Mouse (Mus musculus): Measurements from ENCODE around the gene Olfr981. TPM values are rescaled to one million over a fixed set of nuclear protein-coding genes. Genes with fewer than 3 reads are reported as not detected.

The Olfr981 gene
- not detected in 2 replicates for polyA plus RNA-seq (2012; rRNA removed; ENCODE audit: low replicate concordance)

DNA sequence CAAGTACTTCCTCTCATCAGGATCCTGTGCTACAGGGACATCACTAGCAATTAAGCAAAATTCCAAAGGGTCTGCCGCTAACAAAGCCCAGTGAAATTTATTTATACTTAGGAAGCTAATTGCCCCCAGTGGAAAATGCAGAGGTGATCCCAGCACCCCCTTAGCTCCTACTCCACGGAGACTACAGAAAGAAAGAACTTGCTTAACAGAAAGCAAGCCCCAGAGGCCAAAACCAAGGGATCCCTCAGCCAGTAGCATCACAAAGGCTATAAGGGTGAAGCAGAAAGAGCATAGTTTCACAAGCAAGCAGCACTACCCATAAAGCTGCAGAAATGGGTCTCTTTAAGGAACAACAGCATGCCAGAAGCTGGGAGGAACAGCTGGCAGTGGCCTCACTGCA, at the start of gene Olfr981:
TSS of gene Olfr981 (plus strand) at position 301 of the 400 bp plus-strand sequence.

DNA sequence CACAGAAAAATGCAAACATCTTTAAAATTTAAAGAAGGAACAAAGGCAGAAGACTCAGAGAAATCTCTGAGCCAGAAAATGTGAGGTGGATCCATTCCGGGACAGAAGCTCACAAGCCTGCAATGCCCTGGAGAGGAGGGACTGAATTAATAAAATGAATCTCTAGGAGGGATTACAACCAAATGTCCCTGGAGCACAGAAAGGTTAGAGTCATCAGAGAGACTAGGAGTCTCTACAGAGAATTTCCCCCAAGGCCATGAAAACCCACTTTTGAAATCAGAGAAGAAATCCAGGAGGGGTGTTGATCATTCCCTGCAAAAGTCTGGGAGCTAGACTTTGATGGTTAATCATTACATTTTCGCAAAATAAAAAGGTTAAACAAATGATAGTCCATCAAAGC, 29.5 kb upstream of the Olfr981 start, which contains the start of gene Olfr978:
TSS of gene Olfr978 (plus strand) at position 301 of the 400 bp plus-strand sequence.

DNA sequence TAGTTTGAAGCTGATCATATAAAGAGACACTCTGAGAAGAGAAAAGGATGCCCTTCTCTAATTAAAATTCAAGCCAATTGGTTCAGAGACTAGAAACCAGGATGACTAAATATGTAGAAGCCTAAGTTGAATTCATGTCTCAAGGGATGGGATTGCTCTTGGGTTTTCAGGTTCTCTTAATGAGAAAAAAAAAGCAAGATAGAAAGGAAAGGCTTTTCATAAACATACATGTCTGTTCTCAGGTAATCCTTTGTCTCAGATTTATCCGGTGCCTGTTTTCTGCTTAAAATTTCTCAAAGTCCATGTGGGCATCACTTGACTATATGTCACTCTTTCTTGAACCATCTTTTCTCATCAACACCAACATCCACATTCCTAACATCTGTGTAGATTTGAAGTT, 17.9 kb upstream of the Olfr981 start, which contains the start of gene Olfr979:
TSS of gene Olfr979 (minus strand) at position 101 of the 400 bp plus-strand sequence.

DNA sequence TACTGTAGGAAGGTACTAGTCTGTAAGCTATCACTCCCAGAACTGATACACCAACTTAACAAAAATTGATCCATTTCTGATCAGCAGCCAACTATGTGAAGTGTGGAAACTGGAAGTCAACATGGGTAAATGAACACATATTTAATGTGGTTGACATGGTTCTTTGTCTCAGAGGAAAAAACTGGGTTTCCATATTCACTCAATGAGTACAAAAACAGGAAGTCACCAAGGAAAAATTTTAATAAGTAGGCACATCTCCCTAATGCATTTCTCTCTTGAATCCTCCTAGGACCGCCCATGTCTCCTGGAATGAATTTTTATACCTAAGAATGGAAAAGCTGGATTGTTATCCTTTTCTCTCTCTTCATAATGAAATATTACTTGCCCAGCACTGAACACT, 11.8 kb upstream of the Olfr981 start, which contains the start of gene Olfr980:
TSS of gene Olfr980 (minus strand) at position 101 of the 400 bp plus-strand sequence.

DNA sequence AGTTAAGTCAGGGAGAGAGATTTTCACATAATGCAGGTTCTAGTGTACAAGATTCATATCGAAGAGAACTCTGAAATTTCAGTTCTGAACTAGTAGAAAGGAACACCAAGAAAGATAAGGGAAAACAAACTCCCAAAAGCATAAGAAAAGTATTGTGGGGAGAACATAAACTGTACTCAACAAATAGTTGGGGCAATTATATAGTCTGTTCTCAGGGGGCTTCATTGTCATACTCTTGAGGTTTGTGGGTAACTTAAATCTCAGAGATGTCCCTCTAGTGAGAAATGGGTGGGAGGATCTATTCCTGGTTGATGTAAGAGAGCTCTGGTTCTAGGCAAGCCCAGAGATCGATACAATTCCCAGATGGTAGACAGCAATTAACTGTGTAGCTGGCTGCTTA, 52.3 kb downstream of the Olfr981 start, which contains the start of gene Olfr982:
TSS of gene Olfr982 (plus strand) at position 301 of the 400 bp plus-strand sequence.

Other genes with a start within 250 kb of the Olfr981 start
- not detected in 2 replicates for gene Olfr968, start 238.2 kb upstream of the Olfr981 start, polyA plus RNA-seq (2012; rRNA removed; ENCODE audit: low replicate concordance)
- gene Olfr969, start 230.5 kb upstream of the Olfr981 start, polyA plus RNA-seq (2012; rRNA removed; ENCODE audit: low replicate concordance) = not detected in 2 replicates
- gene Olfr970, start 212.6 kb upstream of the Olfr981 start, polyA plus RNA-seq (2012; rRNA removed; ENCODE audit: low replicate concordance) = not detected in 2 replicates
- not detected in 2 replicates for gene Olfr971, start 184.6 kb upstream of the Olfr981 start, polyA plus RNA-seq (2012; rRNA removed; ENCODE audit: low replicate concordance)
- gene Olfr972, start 155.0 kb upstream of the Olfr981 start, polyA plus RNA-seq (2012; rRNA removed; ENCODE audit: low replicate concordance) = not detected in 2 replicates
- gene Olfr229, start 114.1 kb upstream of the Olfr981 start, polyA plus RNA-seq (2012; rRNA removed; ENCODE audit: low replicate concordance) = not detected in 2 replicates
- gene Olfr974, start 84.0 kb upstream of the Olfr981 start, polyA plus RNA-seq (2012; rRNA removed; ENCODE audit: low replicate concordance) = not detected in 2 replicates
- not detected in 2 replicates for gene Olfr975, start 69.4 kb upstream of the Olfr981 start, polyA plus RNA-seq (2012; rRNA removed; ENCODE audit: low replicate concordance)
- gene Olfr976, start 60.3 kb upstream of the Olfr981 start, polyA plus RNA-seq (2012; rRNA removed; ENCODE audit: low replicate concordance) = not detected in 2 replicates
- not detected in 2 replicates for gene Olfr978, start 29.4 kb upstream of the Olfr981 start, polyA plus RNA-seq (2012; rRNA removed; ENCODE audit: low replicate concordance)
- not detected in 2 replicates for gene Olfr979, start 18.0 kb upstream of the Olfr981 start, polyA plus RNA-seq (2012; rRNA removed; ENCODE audit: low replicate concordance)
- not detected in 2 replicates for gene Olfr980, start 11.9 kb upstream of the Olfr981 start, polyA plus RNA-seq (2012; rRNA removed; ENCODE audit: low replicate concordance)
- gene Olfr982, start 52.4 kb downstream of the Olfr981 start, polyA plus RNA-seq (2012; rRNA removed; ENCODE audit: low replicate concordance) = not detected in 2 replicates
- gene Olfr983, start 72.1 kb downstream of the Olfr981 start, polyA plus RNA-seq (2012; rRNA removed; ENCODE audit: low replicate concordance) = not detected in 2 replicates
- gene Olfr984, start 92.7 kb downstream of the Olfr981 start, polyA plus RNA-seq (2012; rRNA removed; ENCODE audit: low replicate concordance) = not detected in 2 replicates
- not detected in 2 replicates for gene Olfr985, start 108.7 kb downstream of the Olfr981 start, polyA plus RNA-seq (2012; rRNA removed; ENCODE audit: low replicate concordance)
- not detected in 2 replicates for gene Tmem225, start 126.7 kb downstream of the Olfr981 start, polyA plus RNA-seq (2012; rRNA removed; ENCODE audit: low replicate concordance)
- not detected in 2 replicates for gene Olfr986, start 159.5 kb downstream of the Olfr981 start, polyA plus RNA-seq (2012; rRNA removed; ENCODE audit: low replicate concordance)
- 0.86 and 1.8 TPM in 2 replicates for gene Zfp202, start 170.9 kb downstream of the Olfr981 start, polyA plus RNA-seq (2012; rRNA removed; ENCODE audit: low replicate concordance)
- 0.66 and 1.0 TPM in 2 replicates for gene Scn3b, start 247.8 kb downstream of the Olfr981 start, polyA plus RNA-seq (2012; rRNA removed; ENCODE audit: low replicate concordance)

All from mammary gland, adult 2 months (tissue).